Mouse (Mus musculus): Measurements from ENCODE around the gene Ick. TPM values are rescaled to one million over a fixed set of nuclear protein-coding genes. Genes with fewer than 3 reads are reported as not detected.

The Ick gene
- polyA plus RNA-seq, 1 experiment from 2014 or later = 21.5 TPM

DNA sequence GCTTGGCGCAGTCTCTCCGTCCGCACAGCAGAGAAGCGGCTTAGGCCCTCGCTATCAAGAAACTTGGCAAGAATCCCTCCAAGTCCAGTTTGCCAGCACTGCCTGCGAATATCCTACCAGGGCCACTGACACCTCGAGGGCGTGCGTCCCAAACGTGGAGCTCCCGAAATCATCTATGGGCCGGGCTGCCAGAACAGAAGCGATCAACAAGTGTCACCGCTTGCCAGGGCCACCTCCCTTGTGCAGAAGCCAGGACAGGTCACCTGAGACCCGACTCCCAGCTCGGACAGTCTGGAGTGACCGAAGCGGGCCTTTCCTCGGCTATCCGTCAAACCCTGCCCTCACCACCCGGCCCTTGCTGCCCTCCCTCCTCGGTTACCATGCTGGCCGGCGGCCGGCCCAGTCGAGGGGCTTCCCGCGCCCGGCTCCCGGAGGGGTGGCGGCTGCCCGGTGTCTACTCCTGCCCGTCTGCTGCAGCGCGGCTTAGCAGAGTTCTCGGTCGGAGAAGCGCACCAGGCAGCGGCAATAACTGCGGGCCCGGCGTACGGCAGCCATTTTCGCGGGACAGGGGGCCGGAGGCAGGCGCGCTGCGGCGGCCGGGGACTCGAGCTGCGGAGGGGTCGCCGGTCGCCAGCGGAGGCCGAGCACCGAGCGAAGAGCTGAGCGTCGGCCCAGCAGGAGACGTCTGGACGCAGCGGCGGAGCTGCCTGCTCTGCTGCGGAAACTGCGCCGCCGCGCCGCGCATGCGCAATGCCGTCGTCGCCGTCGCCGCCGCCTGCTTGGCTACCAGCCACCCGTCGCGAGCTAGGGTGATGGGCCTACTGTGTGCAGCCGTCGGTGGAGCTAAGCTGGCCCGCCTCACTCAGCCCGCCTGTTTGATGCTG lies 838 bp upstream of the Ick start:
- H3K4me1 ChIP-seq = peaks cover 16% of the 10 kb centered on the region; the same call in 1 of the 2 replicates
- H3K9me3 ChIP-seq = no peaks in the 10 kb centered on the region
- peak overlapping the region; percentile 95 for H3K4me3 ChIP-seq
- no peaks in the 10 kb centered on the region for H3K27me3 ChIP-seq (ENCODE audit: insufficient read depth, poor library complexity, severe bottlenecking)
- under 1% methylated on average over 88 of the region's 88 CpGs for WGBS
- H3K27ac ChIP-seq = peak overlapping the region; percentile 97
- H3K36me3 ChIP-seq = peaks cover 7% of the 10 kb centered on the region
- peak; percentile 90 for DNase-seq (ENCODE audit: low spot score)

DNA sequence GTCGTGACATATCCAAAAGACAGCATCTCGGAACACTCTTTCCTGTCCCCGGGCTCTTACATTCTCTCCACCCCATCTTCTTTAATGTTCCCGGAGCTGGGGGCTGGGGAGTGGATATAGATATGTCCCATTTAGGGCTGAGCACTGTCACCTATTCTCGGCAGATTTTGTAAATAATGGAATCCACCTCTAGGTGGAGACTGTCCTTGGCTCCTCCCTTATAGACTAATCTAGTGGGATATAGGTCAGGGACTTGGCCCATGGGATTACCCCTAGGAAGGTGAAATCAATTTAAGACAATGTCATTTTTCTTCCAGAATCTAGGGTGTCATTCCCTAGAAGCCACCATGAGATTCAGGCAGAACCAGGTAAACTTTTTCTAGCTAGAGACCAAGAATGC lies 664 bp downstream of the Ick start:
- Histone ChIP-seq H3K27ac (no peak overlapping the region), H3K9me3 (no peaks in the 10 kb centered on the region), H3K4me3 (peak overlapping the region; percentile 95), H3K4me1 (peaks cover 24% of the 10 kb centered on the region), H3K27me3 (ENCODE audit: insufficient read depth, poor library complexity, severe bottlenecking) (no peaks in the 10 kb centered on the region), H3K36me3 (peaks cover under 1% of the 10 kb centered on the region; the same call in 1 of the 2 replicates)
- 43% methylated on average over 5 of the region's 5 CpGs for WGBS
- no peak for DNase-seq (ENCODE audit: low spot score)

DNA sequence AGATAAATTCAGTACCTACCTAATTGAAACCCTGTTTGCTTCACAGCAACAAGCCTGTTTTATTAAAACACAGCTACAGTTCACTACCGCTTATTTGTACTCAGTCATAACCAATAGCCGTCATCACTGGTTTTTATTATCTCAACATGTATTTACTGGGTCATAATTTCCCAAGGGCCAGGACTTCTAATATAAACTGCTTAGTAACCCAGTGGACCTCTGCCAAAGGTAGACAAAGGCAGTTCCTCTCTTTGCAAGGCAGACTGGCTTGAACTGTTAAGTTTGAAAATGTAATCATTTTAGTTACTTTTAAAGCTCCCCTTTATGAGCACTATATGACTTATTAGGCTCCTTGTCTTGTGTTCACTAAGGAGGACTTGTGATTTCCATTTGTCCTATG lies 2.5 kb downstream of the Ick start:
- DNase-seq (ENCODE audit: low spot score) = no peak
- H3K9me3 ChIP-seq = no peaks in the 10 kb centered on the region
- H3K4me3 ChIP-seq = no peak overlapping the region
- no peak overlapping the region for H3K27ac ChIP-seq
- peaks cover 30% of the 10 kb centered on the region for H3K4me1 ChIP-seq
- no peaks in the 10 kb centered on the region for H3K27me3 ChIP-seq (ENCODE audit: insufficient read depth, poor library complexity, severe bottlenecking)
- WGBS = 90% methylated on average over 2 of the region's 2 CpGs
- peaks cover 4% of the 10 kb centered on the region; the same call in 1 of the 2 replicates for H3K36me3 ChIP-seq

DNA sequence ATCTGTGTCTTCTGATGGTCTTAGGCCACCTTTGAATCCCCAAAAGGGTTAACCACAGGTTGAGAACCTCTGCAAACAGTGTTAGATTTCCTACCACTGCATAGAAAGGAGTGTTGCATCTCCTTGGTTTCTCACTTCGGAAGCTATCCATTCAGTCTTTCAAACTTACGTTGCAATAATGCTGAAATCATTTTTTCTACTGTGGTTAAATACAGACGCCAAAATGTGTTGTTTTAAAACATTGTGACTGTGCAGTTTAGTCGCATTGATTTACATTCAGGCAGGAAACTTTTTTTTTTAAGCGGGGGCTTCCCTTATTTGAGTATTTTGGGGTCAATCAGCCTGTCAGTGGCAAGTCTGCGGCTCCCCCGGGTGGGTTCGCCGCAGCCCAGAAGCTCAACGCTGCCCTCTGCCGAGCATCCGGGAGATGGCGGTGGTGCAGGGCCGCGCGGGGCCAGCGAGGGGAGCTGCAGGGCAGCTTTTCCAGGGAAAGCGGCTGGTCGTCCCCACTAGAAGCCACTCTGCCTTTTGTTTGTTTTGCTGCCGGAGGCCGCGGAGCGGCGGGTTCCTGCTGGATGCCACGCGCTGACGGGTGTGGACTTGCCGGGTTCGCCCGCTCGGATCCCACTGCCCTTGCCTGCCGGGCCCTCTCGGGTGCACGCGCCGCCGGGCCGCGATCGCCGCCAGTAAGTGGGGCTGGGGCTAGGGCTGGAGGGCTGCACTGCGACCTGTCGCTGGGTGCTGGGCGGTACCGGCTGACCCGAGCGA lies 4.0 kb downstream of the Ick start:
- peaks cover 8% of the 10 kb centered on the region; the same call in 1 of the 2 replicates for H3K36me3 ChIP-seq
- H3K4me1 ChIP-seq = peaks cover 27% of the 10 kb centered on the region
- H3K4me3 ChIP-seq = peak overlapping the region; percentile 74
- no peaks in the 10 kb centered on the region for H3K27me3 ChIP-seq (ENCODE audit: insufficient read depth, poor library complexity, severe bottlenecking)
- no peaks in the 10 kb centered on the region for H3K9me3 ChIP-seq
- WGBS = 2% methylated on average over 47 of the region's 47 CpGs
- peak; percentile 96 for DNase-seq (ENCODE audit: low spot score)
- peak overlapping the region; percentile 94 for H3K27ac ChIP-seq

DNA sequence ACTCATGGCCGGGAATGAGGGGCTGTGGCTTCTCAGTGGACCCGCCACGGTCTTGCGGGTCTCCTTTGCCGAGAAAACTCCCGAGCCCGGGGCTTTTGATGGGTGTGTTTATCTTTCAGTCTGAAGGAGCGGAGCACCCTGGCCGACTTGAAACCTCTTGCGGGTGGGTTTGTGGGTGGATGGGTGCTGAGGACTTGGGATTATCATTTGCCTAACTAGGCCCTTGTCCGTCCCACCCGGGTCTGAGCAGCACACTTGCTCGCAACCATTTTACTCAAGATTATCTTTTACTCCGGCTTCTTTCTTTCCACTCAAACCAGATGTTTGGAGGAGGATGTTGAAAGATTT lies 4.5 kb downstream of the Ick start:
- Histone ChIP-seq H3K36me3 (peaks cover 10% of the 10 kb centered on the region; the same call in 1 of the 2 replicates), H3K4me1 (peaks cover 27% of the 10 kb centered on the region), H3K9me3 (no peaks in the 10 kb centered on the region), H3K27ac (peak overlapping the region; percentile 94), H3K4me3 (peak overlapping the region; percentile 74), H3K27me3 (ENCODE audit: insufficient read depth, poor library complexity, severe bottlenecking) (no peaks in the 10 kb centered on the region)
- under 1% methylated on average over 14 of the region's 14 CpGs for WGBS
- no peak for DNase-seq (ENCODE audit: low spot score)

DNA sequence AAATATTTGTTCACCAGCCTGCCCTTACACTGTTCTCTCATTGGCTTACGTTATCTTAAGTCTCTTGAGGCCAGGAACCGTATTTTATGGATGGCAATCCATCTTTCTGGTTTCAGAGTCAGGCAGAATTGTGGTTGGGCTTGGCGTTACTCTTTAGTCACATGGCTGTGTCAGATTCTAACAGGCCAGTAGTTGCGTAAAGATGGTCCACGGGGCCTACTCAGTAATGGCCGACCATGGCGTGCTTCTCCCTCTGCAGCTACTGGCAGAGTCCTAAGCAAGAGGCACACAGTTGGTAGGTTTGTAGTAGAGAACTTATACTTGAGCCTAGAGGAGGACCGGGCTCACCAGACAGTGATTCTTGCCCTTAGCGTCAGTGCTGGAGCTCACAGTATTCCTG lies 6.8 kb downstream of the Ick start:
- H3K4me3 ChIP-seq = no peak overlapping the region
- 86% methylated on average over 9 of the region's 9 CpGs for WGBS
- H3K27me3 ChIP-seq (ENCODE audit: insufficient read depth, poor library complexity, severe bottlenecking) = no peaks in the 10 kb centered on the region
- H3K4me1 ChIP-seq = peaks cover 27% of the 10 kb centered on the region
- H3K36me3 ChIP-seq = peaks cover 15% of the 10 kb centered on the region; the same call in 1 of the 2 replicates
- H3K27ac ChIP-seq = no peak overlapping the region
- H3K9me3 ChIP-seq = no peaks in the 10 kb centered on the region
- DNase-seq (ENCODE audit: low spot score) = no peak

DNA sequence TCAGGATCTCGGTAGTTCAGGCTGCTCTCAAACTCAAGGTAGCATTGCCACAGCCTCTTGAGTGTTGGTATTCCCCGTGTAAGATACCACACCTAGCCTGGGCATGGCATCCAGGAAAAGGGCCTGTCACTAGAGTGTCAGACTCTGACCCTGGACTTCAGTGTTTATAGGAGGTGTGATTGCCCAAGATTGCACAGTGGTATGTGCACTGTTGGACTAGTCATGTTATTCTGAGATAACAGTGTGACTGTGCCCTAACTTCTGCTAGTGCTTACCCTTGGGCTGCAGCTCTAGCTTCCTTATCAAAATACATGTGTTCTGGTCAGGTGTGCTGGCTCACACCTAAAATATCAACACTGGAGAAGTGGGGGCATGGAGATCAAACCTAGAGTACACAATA lies 8.7 kb downstream of the Ick start:
- Histone ChIP-seq H3K36me3 (peaks cover 15% of the 10 kb centered on the region; the same call in 1 of the 2 replicates), H3K27ac (no peak overlapping the region), H3K9me3 (no peaks in the 10 kb centered on the region), H3K4me1 (peaks cover 39% of the 10 kb centered on the region), H3K27me3 (ENCODE audit: insufficient read depth, poor library complexity, severe bottlenecking) (no peaks in the 10 kb centered on the region), H3K4me3 (no peak overlapping the region)
- WGBS = 79% methylated on average over 2 of the region's 2 CpGs
- DNase-seq (ENCODE audit: low spot score) = no peak

DNA sequence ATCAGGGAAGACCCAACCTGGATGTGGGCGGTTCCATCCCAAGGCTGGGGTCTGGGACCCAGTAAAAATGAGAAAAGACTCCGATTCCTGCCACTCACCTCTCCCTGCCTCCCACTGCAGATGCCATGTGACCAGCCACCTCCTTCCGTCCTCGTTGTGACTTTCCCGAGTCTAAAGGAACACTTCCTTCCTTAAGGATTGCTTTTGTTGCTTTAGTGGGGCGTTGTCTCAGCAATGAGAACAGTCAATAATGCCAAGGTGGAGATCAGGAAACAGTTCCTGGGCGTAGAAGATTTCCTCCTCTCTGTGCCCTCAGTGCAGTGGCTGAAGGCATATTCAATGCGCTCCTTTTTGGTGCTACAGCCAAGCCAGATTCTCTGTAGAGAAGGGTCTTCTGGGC lies 12.4 kb downstream of the Ick start:
- H3K27me3 ChIP-seq (ENCODE audit: insufficient read depth, poor library complexity, severe bottlenecking) = no peaks in the 10 kb centered on the region
- peaks cover 27% of the 10 kb centered on the region for H3K4me1 ChIP-seq
- peaks cover 13% of the 10 kb centered on the region; the same call in 1 of the 2 replicates for H3K36me3 ChIP-seq
- H3K9me3 ChIP-seq = no peaks in the 10 kb centered on the region
- 63% methylated on average over 8 of the region's 8 CpGs for WGBS
- peak overlapping the region; percentile 23; the same call in 1 of the 2 replicates for H3K27ac ChIP-seq
- no peak for DNase-seq (ENCODE audit: low spot score)
- H3K4me3 ChIP-seq = no peak overlapping the region

DNA sequence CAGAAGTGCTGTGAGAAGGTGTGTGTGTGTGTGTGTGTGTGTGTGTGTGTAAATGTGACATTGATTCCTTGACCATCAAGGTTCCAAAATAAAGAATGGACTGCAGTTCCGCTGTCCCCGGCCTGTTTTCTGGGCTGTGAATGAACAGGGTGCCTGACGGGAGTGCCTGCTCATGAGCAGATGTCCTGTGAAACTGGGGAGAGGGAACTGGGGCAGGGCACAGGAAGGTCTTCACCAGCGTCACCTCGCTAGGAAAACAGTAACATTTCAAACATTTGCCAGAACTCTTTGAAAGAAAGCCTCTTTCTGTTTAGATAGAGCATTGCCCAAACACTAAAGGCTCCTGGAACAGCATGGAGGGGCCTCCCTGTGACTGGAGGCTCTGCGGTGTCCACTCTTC lies 13.0 kb downstream of the Ick start:
- Histone ChIP-seq H3K27ac (0 out of 2 replicates have a peak overlapping the region, but pooled peaks have one; percentile 67), H3K4me3 (no peak overlapping the region), H3K36me3 (peaks cover 8% of the 10 kb centered on the region; the same call in 1 of the 2 replicates), H3K27me3 (ENCODE audit: insufficient read depth, poor library complexity, severe bottlenecking) (no peaks in the 10 kb centered on the region), H3K9me3 (no peaks in the 10 kb centered on the region), H3K4me1 (peaks cover 27% of the 10 kb centered on the region)
- 62% methylated on average over 6 of the region's 6 CpGs for WGBS
- DNase-seq (ENCODE audit: low spot score) = no peak

DNA sequence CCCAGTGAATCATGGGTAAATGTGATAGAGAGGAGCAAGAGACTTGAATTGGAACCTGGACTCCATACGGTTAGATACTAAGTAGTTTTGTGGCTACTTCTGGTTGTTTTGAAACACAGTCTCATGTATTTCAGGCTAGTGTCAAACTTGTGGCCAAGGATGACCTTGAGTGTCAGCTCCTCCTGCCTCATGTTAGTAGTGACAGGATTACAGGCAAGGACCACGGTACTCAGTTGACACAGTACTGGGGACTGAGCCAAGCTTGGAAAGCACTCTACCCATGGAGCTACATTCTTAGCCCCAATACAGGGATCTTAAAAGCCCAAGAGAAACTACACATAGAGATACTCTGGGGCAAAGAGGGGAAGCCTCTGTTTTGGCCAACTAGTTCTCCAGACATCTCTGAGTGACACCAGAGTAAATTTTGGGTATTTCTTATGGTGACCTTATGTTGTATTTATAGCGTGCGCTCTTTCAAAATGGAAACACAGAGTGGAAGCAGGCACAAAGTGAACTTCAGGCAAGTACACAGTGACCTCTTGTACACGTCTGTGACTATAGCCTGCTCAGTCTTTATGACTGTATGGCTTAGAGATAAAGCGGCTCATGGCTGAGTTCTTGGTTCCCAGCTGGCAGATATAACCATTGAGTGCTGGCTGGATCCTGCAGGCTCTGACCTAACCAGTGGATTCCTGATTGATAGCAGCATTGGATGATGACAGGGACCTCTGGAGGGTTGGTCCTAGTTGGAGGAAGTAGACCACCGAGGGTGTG lies 14.1 kb downstream of the Ick start:
- peaks cover 8% of the 10 kb centered on the region; the same call in 1 of the 2 replicates for H3K36me3 ChIP-seq
- DNase-seq (ENCODE audit: low spot score) = no peak
- peaks cover 29% of the 10 kb centered on the region for H3K4me1 ChIP-seq
- 77% methylated on average over 7 of the region's 7 CpGs for WGBS
- no peak overlapping the region for H3K27ac ChIP-seq
- H3K9me3 ChIP-seq = no peaks in the 10 kb centered on the region
- H3K4me3 ChIP-seq = no peak overlapping the region
- H3K27me3 ChIP-seq (ENCODE audit: insufficient read depth, poor library complexity, severe bottlenecking) = no peaks in the 10 kb centered on the region

DNA sequence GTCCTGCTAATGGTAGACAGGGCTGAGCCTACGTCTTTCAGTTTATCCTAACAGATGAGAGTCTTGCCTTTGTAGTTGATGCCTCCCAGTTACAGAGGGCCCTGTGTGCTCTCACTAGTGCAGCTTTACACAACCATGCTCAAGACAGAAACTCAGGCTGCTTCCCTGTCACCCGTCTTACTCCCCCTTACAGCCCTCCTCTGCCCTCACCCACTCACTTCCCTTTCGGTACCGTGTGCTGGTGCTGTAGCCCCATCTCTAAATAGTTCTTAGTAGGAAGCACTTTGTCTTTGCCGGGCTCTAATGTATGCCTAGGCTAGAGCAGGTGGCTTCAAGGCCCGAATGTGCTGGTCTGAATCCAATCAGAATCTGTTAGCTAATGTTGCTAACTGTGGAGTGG lies 15.3 kb downstream of the Ick start:
- 88% methylated on average over 6 of the region's 6 CpGs for WGBS
- Histone ChIP-seq H3K9me3 (no peaks in the 10 kb centered on the region), H3K27me3 (ENCODE audit: insufficient read depth, poor library complexity, severe bottlenecking) (no peaks in the 10 kb centered on the region), H3K27ac (no peak overlapping the region), H3K4me3 (no peak overlapping the region), H3K36me3 (0 out of 2 replicates have a peak, but pooled peaks cover under 1% of the 10 kb centered on the region), H3K4me1 (peaks cover 29% of the 10 kb centered on the region)
- DNase-seq (ENCODE audit: low spot score) = no peak

DNA sequence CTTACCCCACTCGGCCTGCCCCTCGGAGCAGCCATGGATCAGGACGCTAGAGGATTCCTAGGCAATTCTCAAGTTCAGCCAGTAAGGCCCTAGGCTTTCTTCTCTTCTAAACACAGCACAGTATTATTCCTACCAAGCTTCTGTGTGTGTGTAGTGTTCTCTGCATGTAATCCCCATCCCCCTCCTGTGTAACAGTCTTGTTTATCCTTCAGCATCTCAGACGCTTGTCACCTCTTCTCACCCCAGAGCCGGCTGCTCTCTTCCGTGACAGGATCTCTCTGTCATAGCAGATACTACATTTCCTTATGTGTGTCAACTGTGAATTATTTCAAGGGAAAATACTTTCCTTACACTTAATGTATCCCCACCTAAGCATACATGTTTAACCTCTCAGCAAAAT lies 17.0 kb downstream of the Ick start:
- no peak overlapping the region for H3K27ac ChIP-seq
- H3K9me3 ChIP-seq = no peaks in the 10 kb centered on the region
- peaks cover 29% of the 10 kb centered on the region for H3K4me1 ChIP-seq
- WGBS = 74% methylated on average over 6 of the region's 6 CpGs
- no peak overlapping the region for H3K4me3 ChIP-seq
- DNase-seq (ENCODE audit: low spot score) = no peak
- peaks cover 6% of the 10 kb centered on the region; the same call in 1 of the 2 replicates for H3K36me3 ChIP-seq
- no peaks in the 10 kb centered on the region for H3K27me3 ChIP-seq (ENCODE audit: insufficient read depth, poor library complexity, severe bottlenecking)

All from heart, embryonic 10.5 days (tissue).